Mouse (Mus musculus) 3134 (cell line): ENCODE measurements around the gene Fam189a1.
A peak's percentile ranks its signal among the peaks of the same experiment; 100 is the strongest.

Source experiments
- DNase-seq: peaks from one replicate; pipeline ENCODE4 v3.0.0-alpha.2; 2011; ENCODE audit warnings: low spot score; ENCODE audit not compliant: insufficient read length; ENCODE audit errors: extremely low read depth

Fam189a1 gene

DNA sequence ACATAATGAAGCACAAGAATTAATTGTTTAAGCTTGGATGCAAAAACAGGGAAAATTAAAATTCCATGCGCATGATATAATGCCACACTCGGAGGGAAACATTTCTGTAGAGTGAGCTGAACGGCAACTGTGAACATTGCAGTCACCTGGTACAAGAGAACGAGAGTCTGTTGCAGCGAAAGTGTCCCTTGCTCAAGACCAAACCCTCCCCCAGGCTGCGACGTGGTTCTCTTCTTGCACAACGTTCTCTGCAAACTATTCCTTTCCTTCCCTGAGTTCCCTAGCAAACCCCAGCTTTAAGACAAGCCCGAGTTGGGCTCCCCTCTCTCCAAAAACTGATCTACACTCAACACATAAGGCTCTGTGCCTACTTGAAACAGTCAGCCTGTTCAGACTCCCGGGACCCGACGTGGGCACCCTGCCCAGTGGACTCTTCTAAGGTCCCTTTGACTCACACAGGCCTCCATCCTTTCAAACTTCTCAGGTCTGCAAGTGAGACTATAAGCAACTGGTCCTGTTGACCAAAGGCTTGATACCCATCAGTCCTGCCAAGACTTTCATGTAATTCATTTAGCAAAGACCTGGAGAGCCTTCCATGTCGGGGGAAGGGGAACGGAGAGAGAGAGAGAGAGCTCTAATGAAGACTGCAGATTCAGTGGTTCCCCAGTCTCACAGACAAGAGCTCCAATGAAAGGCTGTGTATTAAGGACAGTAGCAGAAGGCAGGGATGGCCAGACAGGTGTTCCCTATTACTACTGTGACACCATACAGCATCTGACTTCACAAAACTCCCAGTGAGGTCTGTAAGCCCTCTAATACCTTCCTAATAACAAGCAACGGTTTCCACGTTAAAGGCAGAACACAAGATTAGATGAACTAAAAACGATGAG lies 51.9 kb downstream of the Fam189a1 start:
- no peak for DNase-seq

DNA sequence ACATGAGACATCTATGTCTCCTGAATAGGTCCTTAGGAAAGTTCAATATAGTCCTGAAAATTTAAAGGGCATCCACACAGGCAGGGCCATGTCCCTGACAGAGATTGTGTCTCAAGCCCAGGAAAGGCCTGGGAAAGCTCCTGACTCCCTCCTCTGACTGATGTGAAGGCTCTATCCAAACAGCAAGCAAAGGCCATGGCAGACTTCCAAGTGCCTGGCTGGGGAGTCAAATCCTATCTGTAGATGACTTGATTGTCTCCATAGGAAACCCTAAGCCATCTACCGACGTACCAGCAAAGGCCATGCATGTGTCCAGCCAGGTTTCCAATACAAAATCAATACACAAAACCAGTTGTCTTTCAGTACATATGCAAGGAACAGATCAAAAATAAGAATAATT lies 54.7 kb downstream of the Fam189a1 start:
- no peak for DNase-seq

- DNase-seq = no peak
Observed at GRCm38 (mm10) chr7:65097708-65098107, 58.7 kb downstream of the Fam189a1 start.

DNA sequence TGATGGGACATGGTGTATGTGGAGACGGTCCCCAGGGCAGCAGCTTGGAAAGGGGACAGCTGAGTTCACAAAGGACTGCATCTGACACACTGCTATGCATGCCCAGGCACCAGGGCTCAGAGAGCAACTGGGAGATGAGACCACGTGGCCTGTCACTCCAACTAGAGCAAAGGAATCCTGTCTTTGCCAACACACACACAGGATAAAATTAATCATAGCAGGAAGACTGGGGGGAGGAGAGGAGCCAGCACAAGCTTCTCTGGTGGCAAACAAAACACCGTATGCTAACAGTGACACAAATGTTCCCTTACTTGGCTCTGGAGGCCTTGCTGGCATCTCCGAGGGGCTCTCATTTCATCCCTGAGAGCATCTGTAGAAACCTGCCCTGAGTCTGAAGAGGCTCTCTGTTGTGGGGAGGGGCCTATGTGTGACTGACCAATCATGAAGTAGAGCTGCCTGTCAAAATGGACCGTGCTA lies 60.7 kb downstream of the Fam189a1 start:
- no peak for DNase-seq

DNA sequence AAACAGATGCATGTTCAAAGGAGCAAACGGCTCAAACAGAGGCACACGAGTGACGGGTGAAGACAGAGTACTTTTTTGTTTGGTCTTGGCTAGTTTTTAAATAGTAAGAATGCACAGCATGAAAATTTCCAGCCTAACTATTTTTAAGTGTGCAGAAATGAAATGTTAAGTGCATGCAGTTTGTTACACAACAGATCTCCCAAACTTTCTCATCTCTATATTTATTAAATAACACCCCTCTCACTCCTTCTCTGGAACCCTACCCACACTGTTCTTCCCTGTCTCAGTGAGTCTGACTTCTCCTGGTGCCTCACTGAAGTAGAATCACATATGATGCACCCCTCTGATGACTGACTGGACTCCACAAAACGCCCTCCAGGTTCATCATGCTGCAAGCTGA lies 63.1 kb downstream of the Fam189a1 start:
- no peak for DNase-seq

GRCm38 (mm10) chr7:65091486-65091885 lies 64.9 kb downstream of the Fam189a1 start:
- no peak for DNase-seq

- DNase-seq = no peak
Observed at GRCm38 (mm10) chr7:65085972-65086371, 70.4 kb downstream of the Fam189a1 start.

DNA sequence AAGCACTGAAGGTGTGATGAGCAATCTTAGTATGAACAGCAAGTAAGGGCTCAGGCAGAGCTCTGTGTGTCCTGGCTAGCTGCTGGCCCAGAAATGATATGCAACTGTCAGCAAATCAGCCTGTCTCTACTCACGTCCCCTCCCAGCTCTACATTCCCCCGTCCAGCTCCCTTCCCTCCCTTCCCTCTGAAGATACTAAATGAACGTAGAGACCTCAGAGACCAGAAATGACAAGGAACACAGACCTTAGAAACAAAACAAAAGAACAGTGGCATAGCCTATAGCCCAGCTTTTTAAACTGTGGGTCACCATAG lies 73.6 kb downstream of the Fam189a1 start:
- no peak for DNase-seq

DNA sequence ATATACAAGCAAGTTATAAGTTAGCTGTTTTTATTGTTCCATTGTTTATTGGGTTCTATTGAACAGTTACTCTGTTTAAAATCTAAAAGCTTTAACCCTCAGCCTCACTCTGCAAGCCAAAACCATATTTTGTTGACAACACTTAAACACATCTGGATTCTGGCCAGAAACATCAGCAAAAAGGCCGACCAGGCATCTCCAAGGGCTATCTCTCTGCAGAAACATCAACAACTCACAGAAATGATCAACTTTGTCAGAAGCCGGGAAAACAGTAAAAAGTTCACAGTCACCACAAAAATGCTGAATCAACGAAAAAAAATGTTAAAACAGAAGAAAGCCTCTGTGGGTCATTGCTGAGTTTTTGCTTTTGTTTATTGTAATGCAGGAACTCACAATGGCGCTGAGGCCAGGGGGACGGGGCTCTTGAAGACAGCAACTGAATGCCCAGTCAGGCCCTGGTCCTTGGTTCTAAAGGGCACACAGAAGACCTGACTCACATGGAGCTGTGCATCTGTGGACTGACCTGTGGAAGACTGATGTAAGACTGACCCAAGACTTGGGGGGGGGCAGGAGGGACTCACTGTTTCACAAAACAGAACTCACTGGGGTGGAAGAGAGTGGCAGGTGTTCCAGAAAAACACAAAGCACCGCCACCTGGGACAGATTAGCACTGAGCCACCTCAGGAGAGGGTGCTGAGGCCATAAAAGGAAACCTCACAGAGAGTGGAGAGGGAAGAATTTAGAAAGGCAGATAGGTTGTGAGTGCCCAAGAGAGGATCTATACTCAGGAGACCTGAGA lies 74.2 kb downstream of the Fam189a1 start:
- DNase-seq = no peak

DNA sequence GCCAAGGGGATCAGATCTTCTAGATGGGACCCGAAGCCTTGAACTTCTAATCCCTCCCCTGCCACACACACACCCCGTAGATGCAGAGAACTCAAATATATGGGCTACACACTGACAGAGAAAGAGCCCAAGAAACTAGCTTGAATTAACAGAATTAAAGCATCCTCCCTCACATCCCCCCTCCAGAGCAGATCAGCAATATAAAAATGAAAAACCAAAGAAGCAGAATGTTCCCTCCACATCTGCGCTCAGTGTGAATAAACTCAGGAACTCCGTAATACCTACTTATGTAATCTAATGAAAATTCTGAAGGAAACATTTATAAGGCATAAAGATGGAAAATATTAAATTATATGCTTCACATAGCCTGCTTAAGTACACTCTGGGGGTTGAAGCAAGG lies 80.2 kb downstream of the Fam189a1 start:
- DNase-seq = no peak

- peak; percentile 9 for DNase-seq
Observed at GRCm38 (mm10) chr7:65074194-65074593, 82.2 kb downstream of the Fam189a1 start.

GRCm38 (mm10) chr7:65073555-65073954 lies 82.8 kb downstream of the Fam189a1 start:
- DNase-seq = no peak

DNA sequence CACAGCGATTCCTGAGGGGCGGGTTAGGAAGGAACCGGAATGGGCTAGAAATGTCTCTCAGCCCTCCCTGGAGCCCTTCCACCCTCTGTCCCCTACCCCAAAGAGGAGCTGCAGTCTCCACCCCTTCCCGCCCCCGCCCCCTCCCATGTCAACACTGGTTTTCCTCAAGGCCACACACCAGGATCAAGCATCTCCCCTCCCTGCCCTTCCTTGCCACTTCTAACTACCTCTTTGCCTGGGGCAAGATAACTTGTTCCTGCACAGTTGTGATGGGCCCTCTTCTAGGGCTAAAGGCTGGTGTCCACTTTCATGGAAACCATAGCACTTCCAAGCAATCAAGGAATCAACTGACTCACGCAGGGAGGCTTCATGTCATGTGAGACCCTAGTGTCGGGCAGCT lies 90.2 kb downstream of the Fam189a1 start:
- no peak for DNase-seq

- no peak for DNase-seq
Observed at GRCm38 (mm10) chr7:65065457-65065856, 90.9 kb downstream of the Fam189a1 start.

DNA sequence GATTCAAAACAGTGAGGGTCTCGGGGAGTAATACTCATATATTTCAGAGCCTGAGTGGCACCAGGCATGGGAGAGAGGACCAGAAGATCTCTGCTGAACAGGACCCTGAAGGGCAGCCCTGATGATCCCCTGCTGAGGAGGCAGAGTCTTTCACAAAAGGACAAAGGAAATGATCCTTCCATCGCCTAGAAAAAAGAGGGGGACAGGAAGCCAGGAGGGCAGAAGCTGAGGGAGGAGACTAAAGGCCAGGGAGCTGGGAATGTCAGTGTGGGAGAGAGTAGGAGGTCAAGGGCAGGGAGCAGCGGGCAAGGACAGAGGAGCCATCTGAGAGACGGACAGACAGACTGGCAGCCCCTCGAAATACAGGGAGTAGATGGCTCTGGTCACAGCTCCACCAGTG lies 91.7 kb downstream of the Fam189a1 start:
- no peak for DNase-seq

DNA sequence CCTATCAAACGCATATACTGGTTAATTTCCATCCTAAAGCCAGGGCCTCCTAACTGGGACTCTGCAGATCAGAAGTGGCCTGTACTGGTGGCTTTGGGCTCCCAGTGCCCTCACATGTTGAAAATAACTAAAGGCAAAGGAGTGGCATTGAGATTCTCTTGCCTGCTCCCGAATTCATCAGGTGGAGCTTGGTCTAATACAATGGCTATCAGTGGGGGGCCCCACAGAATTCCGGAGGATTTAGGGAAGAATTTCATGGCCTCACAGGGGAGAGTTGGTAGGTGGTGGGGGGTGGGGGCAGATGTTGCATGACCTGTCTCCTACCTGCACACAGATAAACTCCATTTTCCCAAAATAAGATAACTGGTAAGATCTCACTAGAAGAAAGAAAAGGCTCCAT lies 92.3 kb downstream of the Fam189a1 start:
- DNase-seq = no peak

DNA sequence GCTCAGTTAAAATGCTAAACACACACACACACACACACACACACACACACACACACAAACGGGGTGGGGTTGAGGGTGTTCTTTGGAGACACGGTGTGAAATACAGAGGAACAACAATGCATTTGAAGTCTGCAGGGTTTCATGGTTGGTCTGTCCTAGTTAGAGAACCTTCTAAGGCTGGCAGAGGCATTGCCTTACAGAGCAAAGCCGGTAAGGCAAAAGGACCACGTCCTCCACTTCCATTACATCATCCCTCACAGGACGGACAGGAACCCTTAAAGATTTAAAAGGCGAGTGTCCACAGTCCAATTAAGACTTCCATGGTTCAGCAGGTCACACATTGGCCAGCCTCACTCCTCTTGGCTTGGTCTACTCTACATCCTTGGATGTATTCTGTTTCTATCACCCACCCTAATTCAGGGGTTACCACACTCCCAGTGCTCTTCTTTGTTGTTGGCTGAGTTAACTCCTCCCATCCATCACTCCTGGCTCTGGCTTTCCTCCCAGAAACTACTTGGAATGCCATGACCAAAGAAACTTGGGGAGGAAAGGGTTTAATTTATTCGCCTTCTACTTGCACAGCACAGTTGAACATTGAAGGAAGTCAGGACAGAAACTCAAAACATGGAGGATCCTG lies 96.1 kb downstream of the Fam189a1 start:
- no peak for DNase-seq

DNA sequence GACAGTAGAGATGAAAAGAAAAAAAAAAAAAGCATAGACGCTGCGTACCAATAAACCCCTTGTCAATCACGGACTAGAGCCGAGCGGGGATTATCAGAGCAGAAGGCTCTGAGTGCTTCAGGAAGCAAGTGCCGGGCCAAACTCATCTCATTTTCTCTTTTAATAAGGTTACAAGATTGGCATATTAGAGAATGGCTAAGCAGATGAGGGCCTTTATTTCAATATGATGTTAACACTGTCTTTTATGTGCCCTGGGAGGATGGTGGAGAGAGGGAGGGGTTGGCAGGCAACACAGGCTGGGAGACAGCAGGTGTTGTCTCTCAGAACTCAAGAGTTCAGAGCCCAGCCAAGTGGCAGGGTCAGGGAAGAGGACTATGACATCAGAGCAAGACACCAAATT lies 99.5 kb downstream of the Fam189a1 start:
- DNase-seq = no peak

- no peak for DNase-seq
Observed at GRCm38 (mm10) chr7:65051986-65052385, 104.4 kb downstream of the Fam189a1 start.

DNA sequence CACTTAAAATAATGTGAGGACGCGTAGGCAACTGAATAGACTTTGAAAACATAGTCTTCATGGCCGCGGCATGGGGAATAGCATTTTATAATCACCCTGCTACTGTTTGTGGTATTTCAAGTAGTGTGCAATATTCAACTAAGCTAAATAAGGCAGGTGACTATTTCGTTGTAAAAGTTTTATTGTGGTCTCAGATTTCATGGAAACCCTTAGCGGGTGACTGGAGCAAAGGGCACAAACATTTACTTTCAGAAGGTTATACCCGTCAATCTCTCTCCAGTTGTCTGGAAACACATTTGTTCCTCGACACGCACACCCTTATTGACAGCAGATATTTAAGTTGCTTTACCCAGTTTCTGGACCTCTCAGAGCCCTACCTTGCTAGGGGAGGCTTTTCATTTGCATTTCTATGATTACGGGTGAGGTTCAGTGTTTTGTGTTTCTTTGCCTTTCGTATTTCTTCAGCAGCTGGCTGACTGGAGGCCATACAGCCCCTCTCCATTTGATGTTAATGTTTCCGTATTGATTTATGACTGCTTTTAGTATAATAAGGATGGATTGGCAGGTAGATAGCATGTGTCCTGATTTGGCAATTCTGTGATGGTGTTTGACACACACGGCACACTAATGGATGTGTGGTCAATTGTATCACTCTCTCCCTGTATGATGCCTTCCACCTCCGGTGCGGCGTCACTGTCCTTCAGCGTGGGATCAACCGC lies 107.0 kb downstream of the Fam189a1 start:
- DNase-seq = no peak

DNA sequence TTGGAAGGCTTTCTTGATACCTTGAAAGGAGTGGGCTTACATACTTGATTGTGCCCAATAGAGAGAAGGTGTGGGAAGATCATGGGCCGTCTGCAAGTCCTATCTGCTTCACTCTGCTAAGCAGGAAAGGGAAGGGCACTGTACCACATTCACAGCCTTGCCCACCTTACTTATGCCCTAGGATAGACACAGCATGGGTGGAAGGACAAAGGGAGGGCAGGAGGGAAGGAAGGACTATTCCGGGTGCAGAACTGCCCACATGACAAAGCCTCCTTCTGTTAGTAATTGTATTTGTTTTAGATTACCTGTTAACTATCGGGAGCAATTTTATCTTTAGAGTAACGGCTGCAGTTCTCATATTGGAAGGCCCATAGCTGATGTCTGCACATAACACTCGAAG lies 108.7 kb downstream of the Fam189a1 start:
- DNase-seq = no peak
